Mouse (Mus musculus) lung, embryonic 16.5 days (tissue): ENCODE measurements around the gene Tnnc2. TPM values are rescaled to one million over a fixed set of nuclear protein-coding genes. Genes with fewer than 3 reads are reported as not detected.
A peak's percentile ranks its signal among the peaks of the same experiment; 100 is the strongest.

Experiments
- ATAC-seq: fragments of 200-750 bp; cut with Nextera tagmentation; 2 replicates; pipeline ENCODE4 v1.8.0; 2017; ENCODE audit warnings: low read depth, mild to moderate bottlenecking, moderate library complexity
- H3K27ac ChIP-seq: fragments of 300-500 bp; sonication (generic); 2 replicates; pipeline ENCODE4 v1.5.1; 2014; ENCODE audit warnings: mild to moderate bottlenecking, control low read depth, low read length
- H3K27me3 ChIP-seq: fragments of 300-500 bp; sonication (generic); 2 replicates; pipeline ENCODE4 v1.6.1; 2014; ENCODE audit warnings: low read depth, low read length, mixed read lengths; ENCODE audit not compliant: control insufficient read depth, insufficient read depth
- H3K36me3 ChIP-seq: fragments of 300-500 bp; sonication (generic); 2 replicates; pipeline ENCODE4 v1.6.1; 2014; ENCODE audit warnings: low read length; ENCODE audit not compliant: control insufficient read depth, insufficient read depth
- H3K4me1 ChIP-seq: fragments of 300-500 bp; sonication (generic); replicated peaks from 2 replicates; pipeline ENCODE4 v1.6.1; 2014; ENCODE audit warnings: low read length, mixed read lengths; ENCODE audit not compliant: control insufficient read depth, insufficient read depth
- H3K4me2 ChIP-seq: fragments of 300-500 bp; sonication (generic); 2 replicates; pipeline ENCODE4 v1.6.1; 2014; ENCODE audit warnings: low read depth, low read length, control low read depth
- H3K4me3 ChIP-seq: fragments of 300-500 bp; sonication (generic); 2 replicates; pipeline ENCODE4 v1.5.1; 2014; ENCODE audit warnings: mild to moderate bottlenecking, low read length, control low read depth
- H3K9ac ChIP-seq: fragments of 300-500 bp; sonication (generic); 2 replicates; pipeline ENCODE4 v1.6.1; 2014; ENCODE audit warnings: low read length, control low read depth
- H3K9me3 ChIP-seq: fragments of 300-500 bp; sonication (generic); 2 replicates; pipeline ENCODE4 v1.6.1; 2016; ENCODE audit warnings: low read length; ENCODE audit not compliant: control insufficient read depth
- WGBS: fragments of 180-500 bp; shearing (Covaris S2); extraction: QIAGEN DNeasy Blood & Tissue Kit; methylation state at CpG from one replicate; pipeline ENCODE4 v1.1.7; 2014; 5-methylcytosine and 5-hydroxymethylcytosine counted together
- polyA plus RNA-seq: library from polyadenylated mRNA; unstranded; fragments of >200 nt; fragmentation: Nextera tagmentation; extraction: Ambion mirVana; gene quantifications from 2 replicates; pipeline ENCODE4 v1.2.1, GENCODE M21; 2015

The Tnnc2 gene
- polyA plus RNA-seq, 1 experiment from 2014 or later: 27.9 TPM

DNA sequence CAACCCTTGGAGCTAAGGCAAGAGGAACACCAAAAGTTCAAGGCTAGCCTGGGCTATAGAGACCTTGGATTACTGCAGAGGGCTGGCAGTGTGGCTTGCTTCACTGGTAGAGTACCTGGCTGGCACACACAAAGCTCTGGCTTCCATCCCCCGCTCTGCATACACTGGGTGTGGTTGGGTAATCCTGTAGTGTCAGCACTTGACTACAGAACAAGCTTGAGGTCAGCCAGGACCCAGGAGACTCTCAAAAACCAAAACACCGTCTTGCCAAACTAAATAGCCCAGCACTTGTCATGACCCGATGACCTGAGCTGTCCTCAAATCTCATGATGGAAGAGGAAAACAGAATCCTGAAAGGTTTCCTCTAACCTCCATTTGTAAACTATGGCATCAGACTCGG, 10.7 kb upstream of the Tnnc2 start:
- WGBS: 48% methylated on average over 4 of the region's 4 CpGs
- H3K4me3 ChIP-seq: no peak overlapping the region
- H3K9me3 ChIP-seq: no peaks in the 10 kb centered on the region
- H3K4me1 ChIP-seq: peaks cover 9% of the 10 kb centered on the region
- H3K9ac ChIP-seq: no peak overlapping the region
- no peaks in the 10 kb centered on the region for H3K27me3 ChIP-seq
- ATAC-seq: no peak
- H3K36me3 ChIP-seq: peaks cover 24% of the 10 kb centered on the region
- H3K4me2 ChIP-seq: no peak overlapping the region
- H3K27ac ChIP-seq: no peak overlapping the region

DNA sequence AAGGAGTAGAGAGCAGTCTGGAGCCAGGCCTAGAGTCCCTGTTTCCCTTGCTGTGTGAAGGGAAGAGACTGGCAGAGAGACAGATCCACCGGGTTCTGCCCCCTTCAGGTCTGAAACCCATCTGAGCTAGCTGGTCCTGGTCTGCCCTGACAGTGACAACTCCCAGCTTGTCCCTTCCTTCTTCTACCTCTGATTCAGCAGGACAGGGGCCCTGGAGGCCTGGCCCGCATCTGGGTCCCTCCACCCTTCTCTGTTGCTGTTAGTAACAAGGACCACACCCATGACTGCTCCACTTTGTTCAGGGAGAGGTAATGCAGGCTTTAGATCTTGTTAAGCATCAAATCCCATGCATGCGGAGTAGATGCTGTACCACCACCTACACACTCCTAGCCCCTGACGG, 8.6 kb upstream of the Tnnc2 start:
- H3K4me1 ChIP-seq: peaks cover 16% of the 10 kb centered on the region
- H3K36me3 ChIP-seq: peaks cover 16% of the 10 kb centered on the region
- H3K27me3 ChIP-seq: no peaks in the 10 kb centered on the region
- H3K9me3 ChIP-seq: no peaks in the 10 kb centered on the region
- ATAC-seq: no peak
- no peak overlapping the region for H3K9ac ChIP-seq
- no peak overlapping the region for H3K4me3 ChIP-seq
- 60% methylated on average over 4 of the region's 4 CpGs for WGBS
- no peak overlapping the region for H3K4me2 ChIP-seq
- no peak overlapping the region for H3K27ac ChIP-seq

DNA sequence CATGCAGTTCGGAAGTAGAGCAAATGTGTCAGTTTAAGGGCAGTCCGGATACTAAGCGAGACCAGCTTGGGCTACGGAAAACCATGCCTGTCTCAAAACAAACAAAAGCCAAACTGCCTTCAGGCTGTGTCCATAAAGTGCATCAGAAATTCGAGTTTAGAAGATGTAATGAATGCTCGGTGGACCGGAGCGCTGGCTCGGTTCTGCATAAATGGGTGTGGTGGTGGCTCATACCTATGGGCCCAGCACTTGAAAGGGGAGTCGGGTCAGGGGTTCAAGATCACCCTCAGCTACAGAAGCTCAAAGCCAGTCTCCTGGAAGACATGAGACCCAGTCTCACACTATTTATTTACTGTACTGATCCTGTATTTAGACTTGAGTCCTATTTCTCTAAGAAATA, 8.0 kb upstream of the Tnnc2 start:
- 76% methylated on average over 10 of the region's 10 CpGs for WGBS
- Histone ChIP-seq H3K4me3 (no peak overlapping the region), H3K27me3 (no peaks in the 10 kb centered on the region), H3K4me1 (peaks cover 16% of the 10 kb centered on the region), H3K36me3 (peaks cover 13% of the 10 kb centered on the region), H3K27ac (no peak overlapping the region), H3K9ac (no peak overlapping the region), H3K9me3 (no peaks in the 10 kb centered on the region), H3K4me2 (no peak overlapping the region)
- no peak for ATAC-seq

DNA sequence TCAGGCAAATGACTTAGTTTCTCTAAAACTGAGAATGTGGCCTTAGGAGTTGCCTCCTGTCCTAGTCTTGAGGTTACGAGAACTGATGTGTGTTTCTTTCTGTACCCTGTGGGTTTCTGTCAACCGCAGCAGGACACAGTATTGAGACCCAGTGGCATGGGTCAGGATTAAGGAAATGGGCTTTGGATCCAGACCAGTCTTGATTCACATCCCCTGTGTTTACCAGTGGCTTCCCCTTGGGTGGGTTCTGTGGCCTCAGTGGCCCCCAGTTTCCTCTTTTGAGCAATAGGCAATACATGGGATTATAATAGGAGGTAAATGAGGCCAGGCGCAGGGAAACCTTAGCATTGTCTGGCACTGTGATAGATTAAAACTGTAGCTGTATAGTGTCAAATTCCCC, 7.3 kb upstream of the Tnnc2 start:
- 70% methylated on average over 3 of the region's 3 CpGs for WGBS

DNA sequence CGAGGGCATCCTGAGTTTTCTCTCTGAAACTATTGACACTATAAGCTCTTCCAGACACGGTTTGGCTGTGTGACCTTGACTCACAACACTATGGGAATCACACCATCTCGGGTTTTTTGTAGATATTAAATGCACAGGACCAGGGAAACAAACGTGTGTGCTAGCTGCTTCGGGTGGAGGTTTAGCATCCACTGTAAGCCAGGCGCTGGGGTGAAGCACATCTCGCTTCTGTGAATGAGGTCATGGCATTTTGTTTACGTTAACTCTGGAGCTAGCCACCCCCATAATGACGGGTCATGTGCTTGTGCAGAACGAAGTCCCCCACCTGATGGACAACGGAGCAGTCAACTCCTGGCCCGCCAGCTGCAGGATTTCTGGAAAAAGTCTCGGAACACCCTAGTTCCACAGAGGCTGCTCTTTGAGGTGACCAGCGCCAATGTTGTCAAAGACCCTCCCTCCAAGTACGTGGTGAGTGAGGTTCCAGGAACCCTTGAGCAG, 6.7 kb upstream of the Tnnc2 start:
- WGBS: 4% methylated on average over 15 of the region's 15 CpGs
- H3K36me3 ChIP-seq: no peaks in the 10 kb centered on the region; the same call in 1 of the 2 replicates

More for the DNA sequence above, 7.3 kb upstream of the Tnnc2 start:
- Histone ChIP-seq H3K9ac (peak overlapping the region; percentile 88), H3K27ac (peak overlapping the region; percentile 96), H3K27me3 (no peaks in the 10 kb centered on the region), H3K4me2 (peak overlapping the region; percentile 86), H3K36me3 (peaks cover 5% of the 10 kb centered on the region; the same call in 1 of the 2 replicates), H3K4me1 (peaks cover 16% of the 10 kb centered on the region), H3K9me3 (no peaks in the 10 kb centered on the region), H3K4me3 (peak overlapping the region; percentile 77)
- no peak for ATAC-seq

DNA sequence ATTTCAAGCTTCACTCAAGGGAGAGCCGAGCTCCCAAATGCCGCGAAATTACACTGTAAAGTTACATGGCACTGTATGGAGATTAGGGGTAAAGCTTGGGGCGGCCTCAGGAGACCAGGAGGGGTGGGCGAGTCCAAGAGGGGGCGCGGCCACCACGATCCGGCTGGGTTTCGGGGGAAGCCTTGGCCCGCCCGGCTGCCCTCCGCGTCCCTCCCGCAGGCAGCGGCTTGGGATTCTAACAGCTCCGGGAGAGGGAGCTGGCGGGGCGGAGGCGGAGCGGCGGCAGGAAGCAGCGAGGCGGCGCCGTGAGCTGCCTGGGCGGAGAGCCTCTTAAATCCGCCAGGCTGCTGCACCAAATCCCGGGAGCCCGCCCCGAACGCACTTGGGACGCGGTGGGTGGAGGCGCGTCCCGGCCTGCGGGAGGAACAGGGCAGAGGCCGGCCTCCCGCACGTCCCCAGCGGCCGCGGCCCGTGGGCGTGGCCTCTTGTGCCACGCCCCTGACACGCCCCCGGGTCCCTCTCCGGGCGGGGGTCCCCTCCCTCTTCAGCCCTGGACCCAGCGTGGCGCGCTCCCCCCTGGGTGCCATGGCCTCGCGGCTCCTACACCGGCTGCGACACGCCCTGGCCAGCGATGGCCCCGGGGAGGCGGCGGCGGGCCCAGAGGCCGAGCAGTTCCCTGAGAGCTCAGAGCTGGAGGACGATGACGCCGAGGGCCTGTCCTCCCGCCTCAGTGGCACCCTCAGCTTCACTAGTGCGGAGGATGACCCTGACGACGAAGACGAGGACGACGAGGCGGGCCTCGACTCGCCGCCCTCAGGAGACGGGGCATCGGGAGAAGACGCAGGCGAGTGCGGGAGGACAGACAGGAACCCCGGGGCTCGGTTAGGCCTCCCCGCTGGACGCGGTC, 6.0 kb upstream of the Tnnc2 start, which contains the start of gene Snx21:
Gene Snx21 (plus strand): TSS at position 343 of the 907 bp plus-strand sequence.
- peaks cover 16% of the 10 kb centered on the region for H3K4me1 ChIP-seq

More for the DNA sequence above, 6.7 kb upstream of the Tnnc2 start:
- H3K4me2 ChIP-seq: peak overlapping the region; percentile 86
- peak; percentile 7; the same call in 1 of the 2 replicates for ATAC-seq
- peak overlapping the region; percentile 96 for H3K27ac ChIP-seq
- peak overlapping the region; percentile 88 for H3K9ac ChIP-seq
- H3K4me3 ChIP-seq: peak overlapping the region; percentile 77
- peaks cover 16% of the 10 kb centered on the region for H3K4me1 ChIP-seq
- H3K9me3 ChIP-seq: no peaks in the 10 kb centered on the region
- H3K27me3 ChIP-seq: no peaks in the 10 kb centered on the region

DNA sequence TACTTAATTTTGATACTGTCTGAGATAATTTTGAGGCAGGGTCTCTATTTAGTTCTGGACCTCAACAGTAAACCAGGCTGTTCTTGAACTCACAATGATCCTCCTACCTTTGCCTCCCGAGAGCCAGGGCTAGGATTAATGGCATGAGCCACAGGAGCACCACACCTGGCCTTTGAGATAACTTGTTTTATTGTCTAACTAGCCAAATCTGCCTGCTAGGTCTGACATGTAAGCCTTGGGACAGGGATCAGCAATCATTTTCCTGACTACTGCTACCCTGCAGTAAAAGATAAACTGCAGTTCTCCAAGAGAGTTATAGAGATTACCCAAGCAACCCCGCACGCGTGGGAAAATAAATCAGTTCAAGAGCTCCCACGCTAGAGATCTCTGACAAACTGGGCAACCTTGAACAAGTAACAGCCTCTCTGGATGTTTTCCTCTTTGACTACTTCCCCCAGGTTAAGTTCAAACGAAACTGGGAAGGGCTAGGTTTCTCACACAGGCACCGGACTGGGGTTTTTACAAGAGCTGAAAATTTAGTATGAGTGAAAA, 5.2 kb upstream of the Tnnc2 start:
- H3K4me3 ChIP-seq: peak overlapping the region; percentile 77
- peak overlapping the region; percentile 86 for H3K4me2 ChIP-seq
- H3K4me1 ChIP-seq: peaks cover 16% of the 10 kb centered on the region
- WGBS: 6% methylated on average over 7 of the region's 7 CpGs
- H3K9ac ChIP-seq: peak overlapping the region; percentile 88
- H3K9me3 ChIP-seq: no peaks in the 10 kb centered on the region
- H3K27me3 ChIP-seq: no peaks in the 10 kb centered on the region
- ATAC-seq: no peak
- H3K27ac ChIP-seq: peak overlapping the region; percentile 96
- H3K36me3 ChIP-seq: no peaks in the 10 kb centered on the region

More for the DNA sequence above, 6.0 kb upstream of the Tnnc2 start, which contains the start of gene Snx21:
- peak; percentile 96 for ATAC-seq
- no peaks in the 10 kb centered on the region for H3K27me3 ChIP-seq
- peak within 1 kb of the TSS; percentile 86 for H3K4me2 ChIP-seq
- H3K27ac ChIP-seq: peak within 1 kb of the TSS; percentile 96
- H3K4me3 ChIP-seq: peak within 1 kb of the TSS; percentile 77
- H3K9ac ChIP-seq: peak within 1 kb of the TSS; percentile 88
- H3K36me3 ChIP-seq: no peaks in the 10 kb centered on the region
- H3K9me3 ChIP-seq: no peaks in the 10 kb centered on the region
- whole genome bisulfite sequencing: under 1% methylated on average over 79 of the region's 89 CpGs

DNA sequence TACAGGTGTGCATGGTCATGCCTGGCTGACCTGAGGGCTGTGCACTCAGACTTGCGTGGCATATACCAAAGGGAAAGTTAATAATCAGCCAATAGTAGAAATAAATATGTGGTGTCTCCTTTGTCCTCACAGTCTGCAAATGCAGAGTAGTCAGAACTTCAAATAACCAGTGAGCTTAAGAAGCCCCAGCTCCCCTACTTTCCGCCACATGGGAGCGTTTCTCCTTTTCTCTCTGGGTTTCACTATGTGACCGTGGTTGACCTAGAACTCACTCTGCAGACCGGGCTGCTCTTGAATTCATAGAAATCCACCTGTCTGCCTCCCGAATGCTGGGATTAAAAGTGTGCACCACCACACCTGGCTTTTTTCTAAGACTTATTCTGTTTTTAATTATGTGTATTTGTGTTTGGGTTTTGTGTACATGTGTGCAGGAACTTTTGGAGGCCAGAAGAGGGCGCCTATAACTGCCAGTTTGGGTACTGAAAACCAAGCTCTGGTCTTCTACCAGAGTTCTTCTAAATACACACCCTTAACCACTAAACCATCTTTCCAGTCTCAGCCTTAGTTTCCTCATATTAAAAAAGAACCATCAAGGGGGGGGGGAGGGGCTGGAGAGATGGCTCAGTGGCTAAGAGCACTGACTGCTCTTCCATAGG, 4.3 kb upstream of the Tnnc2 start:
- Histone ChIP-seq H3K4me2 (no peak overlapping the region), H3K4me1 (peaks cover 16% of the 10 kb centered on the region), H3K36me3 (no peaks in the 10 kb centered on the region), H3K4me3 (no peak overlapping the region), H3K27ac (no peak overlapping the region), H3K9ac (no peak overlapping the region), H3K27me3 (no peaks in the 10 kb centered on the region), H3K9me3 (no peaks in the 10 kb centered on the region)
- no peak for ATAC-seq
- 74% methylated on average over 7 of the region's 7 CpGs for WGBS

DNA sequence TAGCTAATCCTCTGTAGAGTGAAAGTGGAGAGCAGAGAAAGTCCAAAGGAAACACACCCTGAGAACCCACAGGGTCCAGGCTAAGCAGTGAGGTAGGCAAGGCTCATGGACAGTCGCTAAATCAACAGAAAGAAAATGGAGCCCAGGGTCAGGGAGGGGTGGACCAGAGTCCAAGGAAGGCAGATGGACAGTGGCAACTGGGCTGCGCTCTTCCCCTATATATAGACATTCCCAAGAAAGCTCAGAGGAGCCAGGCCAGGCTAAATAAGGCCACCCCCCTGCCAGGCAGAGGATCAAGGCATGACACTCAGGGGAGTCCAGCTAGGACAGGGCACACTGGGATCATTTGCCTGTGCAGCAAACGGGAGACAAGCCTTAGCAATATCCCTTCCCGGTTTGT, 2.1 kb upstream of the Tnnc2 start:
- H3K9me3 ChIP-seq: no peaks in the 10 kb centered on the region
- no peak for ATAC-seq
- WGBS: 65% methylated on average over 4 of the region's 4 CpGs
- H3K4me3 ChIP-seq: no peak overlapping the region
- H3K36me3 ChIP-seq: no peaks in the 10 kb centered on the region
- H3K27me3 ChIP-seq: no peaks in the 10 kb centered on the region
- peaks cover 11% of the 10 kb centered on the region for H3K4me1 ChIP-seq
- H3K27ac ChIP-seq: no peak overlapping the region
- H3K9ac ChIP-seq: no peak overlapping the region
- H3K4me2 ChIP-seq: no peak overlapping the region
